Mouse (Mus musculus): ENCODE measurements at regions not wholly inside any gene's neighbourhood (a gene's known extent, or its start where the extent isn't known, plus 50 kb on each side); places are given as distances from the start of the nearest gene placed in this dataset.

Small RNA genes lying in the stretch of these regions (microRNA-seq; reads per million reads assigned to microRNA genes)
- 0 reads per million in 2 experiments for gene Gm24321
- 0 reads per million in 2 experiments for gene Gm25252
- gene Gm25750 = 0 reads per million in 2 experiments
- gene Gm27379 = 0 reads per million in 2 experiments
- 0 reads per million in 2 experiments for gene Gm44322
- gene Mir1193 = 2.4 to 3.4 reads per million in 2 experiments
- 0 to 0.27 reads per million in 2 experiments for gene Mir1197
- gene Mir134 = 18.9 to 40.2 reads per million in 2 experiments
- gene Mir154 = 119 to 134 reads per million in 2 experiments
- gene Mir299a = 0 reads per million in 2 experiments
- 0 reads per million in 2 experiments for gene Mir299b
- 9.2 to 14.4 reads per million in 2 experiments for gene Mir300
- gene Mir3072 = 0.38 to 1.9 reads per million in 2 experiments
- gene Mir323 = 1.1 to 9.5 reads per million in 2 experiments
- 9.7 to 15.9 reads per million in 2 experiments for gene Mir329
- 10.6 to 22.4 reads per million in 2 experiments for gene Mir369
- 0 reads per million in 2 experiments for gene Mir376a
- 1.1 to 3.0 reads per million in 2 experiments for gene Mir376b
- gene Mir376c = 5.9 to 20.9 reads per million in 2 experiments
- gene Mir377 = 0 to 1.6 reads per million in 2 experiments
- gene Mir379 = 178 to 225 reads per million in 2 experiments
- 0 reads per million in 2 experiments for gene Mir380
- 9.1 to 11.3 reads per million in 2 experiments for gene Mir381
- gene Mir382 = 86.4 to 129 reads per million in 2 experiments
- gene Mir409 = 0 reads per million in 2 experiments
- gene Mir410 = 0.76 to 2.2 reads per million in 2 experiments
- gene Mir411 = 349 to 361 reads per million in 2 experiments
- gene Mir412 = 0.81 to 2.7 reads per million in 2 experiments
- gene Mir453 = 0 reads per million in 2 experiments
- 23.8 to 31.9 reads per million in 2 experiments for gene Mir485
- gene Mir487b = 68.6 to 103 reads per million in 2 experiments
- gene Mir494 = 5.7 to 7.6 reads per million in 2 experiments
- 1.9 to 2.7 reads per million in 2 experiments for gene Mir495
- 2.4 to 3.4 reads per million in 2 experiments for gene Mir496a
- gene Mir539 = 0 reads per million in 2 experiments
- 173 to 410 reads per million in 2 experiments for gene Mir541
- 3.4 to 4.6 reads per million in 2 experiments for gene Mir543
- 0 reads per million in 2 experiments for gene Mir544
- gene Mir654 = 0 to 1.9 reads per million in 2 experiments
- gene Mir666 = 3.0 to 3.4 reads per million in 2 experiments
- gene Mir667 = 7.6 to 11.0 reads per million in 2 experiments
- 5.7 to 7.6 reads per million in 2 experiments for gene Mir668
- 1.6 to 1.9 reads per million in 2 experiments for gene Mir679
- gene Mir758 = 0 to 1.6 reads per million in 2 experiments
- gene Mir882 = 0 reads per million in 2 experiments

All from heart, adult 18-20 months (tissue).